Mouse (Mus musculus): ENCODE measurements around the gene Elk1. TPM values are rescaled to one million over a fixed set of nuclear protein-coding genes. Genes with fewer than 3 reads are reported as not detected.

The Elk1 gene
- total RNA-seq, 2 experiments from 2014 or later = 42.7 to 43.2 TPM

Other genes starting within 250 kb of the Elk1 start
- 10 to 100 TPM; 90.5 to 91.9 TPM for gene Usp11, start 246.7 kb downstream of the Elk1 start, total RNA-seq (2021)
- gene Araf, start 152.8 kb downstream of the Elk1 start, total RNA-seq (2021) = 100 to 1,000 TPM; 198 to 205 TPM
- gene Timp1, start 80.4 kb downstream of the Elk1 start, total RNA-seq (2021) = 1 to 10 TPM in 1 of 2 experiments, not detected in 1; 1.2 TPM
- gene Syn1, start 29.6 kb downstream of the Elk1 start, total RNA-seq (2021) = 100 to 1,000 TPM; 579 to 600 TPM
- gene Cfp, start 19.1 kb downstream of the Elk1 start, total RNA-seq (2021) = 10 to 100 TPM in 1 of 2 experiments, 1 to 10 TPM in 1; 8.1 to 14.5 TPM
- gene Uxt, start 11.4 kb upstream of the Elk1 start, total RNA-seq (2021) = 10 to 100 TPM; 10.4 TPM
- 1 to 10 TPM; 8.9 to 9.2 TPM for gene Zfp182, start 111.7 kb upstream of the Elk1 start, total RNA-seq (2021)
- gene Spaca5, start 117.8 kb upstream of the Elk1 start, total RNA-seq (2021) = not detected
- gene Zfp300, start 138.9 kb upstream of the Elk1 start, total RNA-seq (2021) = 1 to 10 TPM; 2.9 to 3.8 TPM
- not detected for gene Ssxa1, start 165.2 kb upstream of the Elk1 start, total RNA-seq (2021)
- gene Gm21876, start 225.0 kb upstream of the Elk1 start, total RNA-seq (2021) = not detected